Mouse (Mus musculus): ENCODE results near the gene Lzts2. TPM values are rescaled to one million over a fixed set of nuclear protein-coding genes. Genes with fewer than 3 reads are reported as not detected.

The Lzts2 gene
- polyA plus RNA-seq, 1 experiment, result 39.9 TPM

- TF ChIP-seq POLR2A (IDR thresholded peaks at IDR 0.05; ENCODE audit: borderline replicate concordance, extremely low read depth, insufficient read depth, insufficient read length, poor library complexity, severe bottlenecking), result no peak
- TF ChIP-seq CTCF (IDR thresholded peaks at IDR 0.05; ENCODE audit: borderline replicate concordance, extremely low read depth, insufficient read depth, insufficient read length), result no peak
Measured at GRCm38 (mm10) chr19:45015518-45016281, 1.5 kb downstream of the Lzts2 start.

GRCm38 (mm10) chr19:45016341-45017215 is 2.4 kb downstream of the Lzts2 start:
- DNase-seq (ENCODE audit: low read depth), result peak; percentile 94
- TF ChIP-seq POLR2A (IDR thresholded peaks at IDR 0.05; ENCODE audit: borderline replicate concordance, extremely low read depth, insufficient read depth, insufficient read length, poor library complexity, severe bottlenecking) (no peak), CTCF (IDR thresholded peaks at IDR 0.05; ENCODE audit: borderline replicate concordance, extremely low read depth, insufficient read depth, insufficient read length) (no peak)

More at GRCm38 (mm10) chr19:45015518-45016281, 1.5 kb downstream of the Lzts2 start:
- peak; percentile 49 for DNase-seq (ENCODE audit: low read depth)

- peak; percentile 93 for DNase-seq (ENCODE audit: low read depth)
- TF ChIP-seq CTCF (IDR thresholded peaks at IDR 0.05; ENCODE audit: borderline replicate concordance, extremely low read depth, insufficient read depth, insufficient read length), result peak; percentile 56
- peak; percentile 21; the same call in 1 of the 2 replicates for TF ChIP-seq POLR2A (IDR thresholded peaks at IDR 0.05; ENCODE audit: borderline replicate concordance, extremely low read depth, insufficient read depth, insufficient read length, poor library complexity, severe bottlenecking)
Measured at GRCm38 (mm10) chr19:45017216-45017771, 3.1 kb downstream of the Lzts2 start.

- peak; percentile 88 for DNase-seq (ENCODE audit: low read depth)
- TF ChIP-seq POLR2A (IDR thresholded peaks at IDR 0.05; ENCODE audit: borderline replicate concordance, extremely low read depth, insufficient read depth, insufficient read length, poor library complexity, severe bottlenecking) (peak; percentile 66), CTCF (IDR thresholded peaks at IDR 0.05; ENCODE audit: borderline replicate concordance, extremely low read depth, insufficient read depth, insufficient read length) (no peak)
Measured at GRCm38 (mm10) chr19:45017909-45018308, 3.7 kb downstream of the Lzts2 start.

GRCm38 (mm10) chr19:45018351-45018831 is 4.2 kb downstream of the Lzts2 start:
- peak; percentile 43 for DNase-seq (ENCODE audit: low read depth)
- no peak for TF ChIP-seq CTCF (IDR thresholded peaks at IDR 0.05; ENCODE audit: borderline replicate concordance, extremely low read depth, insufficient read depth, insufficient read length)
- no peak for TF ChIP-seq POLR2A (IDR thresholded peaks at IDR 0.05; ENCODE audit: borderline replicate concordance, extremely low read depth, insufficient read depth, insufficient read length, poor library complexity, severe bottlenecking)

- TF ChIP-seq CTCF (IDR thresholded peaks at IDR 0.05; ENCODE audit: borderline replicate concordance, extremely low read depth, insufficient read depth, insufficient read length) (no peak), POLR2A (IDR thresholded peaks at IDR 0.05; ENCODE audit: borderline replicate concordance, extremely low read depth, insufficient read depth, insufficient read length, poor library complexity, severe bottlenecking) (no peak)
Measured at GRCm38 (mm10) chr19:45020348-45020747, 6.1 kb downstream of the Lzts2 start.

GRCm38 (mm10) chr19:45021362-45021761 is 7.1 kb downstream of the Lzts2 start:
- no peak for DNase-seq (ENCODE audit: low read depth)
- TF ChIP-seq POLR2A (IDR thresholded peaks at IDR 0.05; ENCODE audit: borderline replicate concordance, extremely low read depth, insufficient read depth, insufficient read length, poor library complexity, severe bottlenecking), result no peak
- TF ChIP-seq CTCF (IDR thresholded peaks at IDR 0.05; ENCODE audit: borderline replicate concordance, extremely low read depth, insufficient read depth, insufficient read length), result no peak

More at GRCm38 (mm10) chr19:45020348-45020747, 6.1 kb downstream of the Lzts2 start:
- DNase-seq (ENCODE audit: low read depth), result no peak

- TF ChIP-seq POLR2A (IDR thresholded peaks at IDR 0.05; ENCODE audit: borderline replicate concordance, extremely low read depth, insufficient read depth, insufficient read length, poor library complexity, severe bottlenecking) (no peak), CTCF (IDR thresholded peaks at IDR 0.05; ENCODE audit: borderline replicate concordance, extremely low read depth, insufficient read depth, insufficient read length) (no peak)
- no peak for DNase-seq (ENCODE audit: low read depth)
Measured at GRCm38 (mm10) chr19:45023993-45024392, 9.8 kb downstream of the Lzts2 start.

GRCm38 (mm10) chr19:45024775-45025174 is 10.6 kb downstream of the Lzts2 start:
- TF ChIP-seq POLR2A (IDR thresholded peaks at IDR 0.05; ENCODE audit: borderline replicate concordance, extremely low read depth, insufficient read depth, insufficient read length, poor library complexity, severe bottlenecking) (no peak), CTCF (IDR thresholded peaks at IDR 0.05; ENCODE audit: borderline replicate concordance, extremely low read depth, insufficient read depth, insufficient read length) (no peak)
- no peak for DNase-seq (ENCODE audit: low read depth)

- DNase-seq (ENCODE audit: low read depth), result no peak
- TF ChIP-seq POLR2A (IDR thresholded peaks at IDR 0.05; ENCODE audit: borderline replicate concordance, extremely low read depth, insufficient read depth, insufficient read length, poor library complexity, severe bottlenecking) (no peak), CTCF (IDR thresholded peaks at IDR 0.05; ENCODE audit: borderline replicate concordance, extremely low read depth, insufficient read depth, insufficient read length) (no peak)
Measured at GRCm38 (mm10) chr19:45025937-45026568, 11.8 kb downstream of the Lzts2 start.

Data from brain, embryonic 14.5 days (tissue).